Mouse (Mus musculus): Measurements from ENCODE around the gene Atp13a3. TPM values are rescaled to one million over a fixed set of nuclear protein-coding genes. Genes with fewer than 3 reads are reported as not detected.
A peak's percentile ranks its signal among the peaks of the same experiment; 100 is the strongest.
"Not testable (repeated sequence)": the region's sequence is repeated elsewhere in the genome, so short reads cannot be mapped to it uniquely, and the experiment has no call there.

Atp13a3 gene
- polyA plus RNA-seq, 1 experiment from 2014 or later = 13.0 TPM

GRCm38 (mm10) chr16:30386911-30387439 lies 18.8 kb downstream of the Atp13a3 start:
- ATAC-seq (ENCODE audit: insufficient read depth, low FRiP score, low TSS enrichment) (no peak), DNase-seq (ENCODE audit: low spot score) (no peak)
- Histone ChIP-seq H3K4me3 (ENCODE audit: low read depth, low read length) (no peak overlapping the region; the same call in 1 of the 2 replicates), H3K27ac (ENCODE audit: low read depth, low read length) (no peak overlapping the region), H3K4me1 (ENCODE audit: control insufficient read depth, insufficient read depth, low read length) (peaks cover 17% of the 10 kb centered on the region), H3K4me2 (ENCODE audit: low read depth) (peak overlapping the region; percentile 63), H3K36me3 (ENCODE audit: control insufficient read depth, insufficient read depth, low read length) (no peaks in the 10 kb centered on the region; the same call in 1 of the 2 replicates), H3K9me3 (ENCODE audit: control insufficient read depth, low read length) (no peaks in the 10 kb centered on the region), H3K27me3 (ENCODE audit: control insufficient read depth, insufficient read depth, low read length) (no peaks in the 10 kb centered on the region), H3K9ac (ENCODE audit: low read length) (no peak overlapping the region)
- WGBS = 72% methylated on average over 8 of the region's 8 CpGs

- Histone ChIP-seq H3K9me3 (ENCODE audit: control insufficient read depth, low read length) (no peaks in the 10 kb centered on the region), H3K27ac (ENCODE audit: low read depth, low read length) (no peak overlapping the region), H3K4me2 (ENCODE audit: low read depth) (no peak overlapping the region), H3K4me1 (ENCODE audit: control insufficient read depth, insufficient read depth, low read length) (peaks cover 17% of the 10 kb centered on the region), H3K27me3 (ENCODE audit: control insufficient read depth, insufficient read depth, low read length) (no peaks in the 10 kb centered on the region), H3K36me3 (ENCODE audit: control insufficient read depth, insufficient read depth, low read length) (no peaks in the 10 kb centered on the region; the same call in 1 of the 2 replicates), H3K9ac (ENCODE audit: low read length) (no peak overlapping the region), H3K4me3 (ENCODE audit: low read depth, low read length) (no peak overlapping the region)
- DNase-seq (ENCODE audit: low spot score) (no peak), ATAC-seq (ENCODE audit: insufficient read depth, low FRiP score, low TSS enrichment) (no peak)
- WGBS = 92% methylated on average over 1 of the region's 1 CpGs
Observed at GRCm38 (mm10) chr16:30385531-30385930, 20.2 kb downstream of the Atp13a3 start.

- Histone ChIP-seq H3K9me3 (ENCODE audit: control insufficient read depth, low read length) (no peaks in the 10 kb centered on the region), H3K4me3 (ENCODE audit: low read depth, low read length) (no peak overlapping the region), H3K4me2 (ENCODE audit: low read depth) (no peak overlapping the region), H3K36me3 (ENCODE audit: control insufficient read depth, insufficient read depth, low read length) (no peaks in the 10 kb centered on the region), H3K4me1 (ENCODE audit: control insufficient read depth, insufficient read depth, low read length) (no peaks in the 10 kb centered on the region), H3K27me3 (ENCODE audit: control insufficient read depth, insufficient read depth, low read length) (no peaks in the 10 kb centered on the region), H3K27ac (ENCODE audit: low read depth, low read length) (no peak overlapping the region), H3K9ac (ENCODE audit: low read length) (no peak overlapping the region)
- DNase-seq (ENCODE audit: low spot score) (no peak), ATAC-seq (ENCODE audit: insufficient read depth, low FRiP score, low TSS enrichment) (no peak)
- WGBS = 79% methylated on average over 3 of the region's 3 CpGs
Observed at GRCm38 (mm10) chr16:30376237-30376636, 29.5 kb downstream of the Atp13a3 start.

DNA sequence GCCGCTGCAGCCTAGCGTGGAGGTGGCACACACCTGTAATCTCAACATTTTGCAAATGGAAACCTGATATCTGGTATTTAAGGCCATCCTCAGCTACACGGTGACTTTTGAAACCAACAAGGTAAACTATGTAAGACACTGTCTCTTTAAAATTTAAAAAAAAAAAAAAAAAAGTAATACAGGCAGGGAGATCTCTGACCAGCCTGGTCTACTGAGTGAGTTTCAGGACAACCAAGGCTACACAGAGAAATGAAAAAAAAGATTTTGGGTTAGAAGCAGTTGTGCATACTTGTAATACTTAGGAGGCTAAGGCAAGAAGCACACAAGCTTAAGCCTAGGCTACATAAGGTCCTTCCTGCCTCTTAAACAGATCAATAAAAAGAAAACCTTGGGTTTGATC lies 30.8 kb downstream of the Atp13a3 start:
- 92% methylated on average over 3 of the region's 3 CpGs for WGBS
- Histone ChIP-seq H3K4me3 (ENCODE audit: low read depth, low read length) (no peak overlapping the region), H3K36me3 (ENCODE audit: control insufficient read depth, insufficient read depth, low read length) (no peaks in the 10 kb centered on the region), H3K27me3 (ENCODE audit: control insufficient read depth, insufficient read depth, low read length) (no peaks in the 10 kb centered on the region), H3K27ac (ENCODE audit: low read depth, low read length) (no peak overlapping the region), H3K4me2 (ENCODE audit: low read depth) (no peak overlapping the region), H3K9ac (ENCODE audit: low read length) (no peak overlapping the region), H3K4me1 (ENCODE audit: control insufficient read depth, insufficient read depth, low read length) (no peaks in the 10 kb centered on the region), H3K9me3 (ENCODE audit: control insufficient read depth, low read length) (no peaks in the 10 kb centered on the region)
- no peak for DNase-seq (ENCODE audit: low spot score)
- no peak for ATAC-seq (ENCODE audit: insufficient read depth, low FRiP score, low TSS enrichment)

DNA sequence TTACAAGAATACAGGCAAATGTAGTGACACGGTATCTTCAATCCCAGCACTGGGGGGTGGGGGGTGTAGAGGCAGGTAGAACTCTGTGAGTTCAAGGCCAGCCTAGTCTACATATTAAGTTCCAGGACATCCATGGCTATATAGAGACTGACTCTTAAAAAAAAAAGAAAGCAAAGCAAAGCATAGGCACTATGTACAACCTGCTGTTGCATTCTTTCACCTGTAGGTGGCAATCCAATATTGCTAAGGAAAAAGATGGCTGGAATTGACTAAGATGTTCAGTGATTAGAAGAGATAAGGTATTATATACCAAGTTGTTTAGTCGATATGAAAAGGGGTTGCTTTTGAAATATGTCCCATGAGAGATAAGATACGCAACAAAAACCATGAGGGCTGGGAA lies 31.5 kb downstream of the Atp13a3 start:
- H3K9ac ChIP-seq (ENCODE audit: low read length) = no peak overlapping the region
- ATAC-seq (ENCODE audit: insufficient read depth, low FRiP score, low TSS enrichment) = no peak

GRCm38 (mm10) chr16:30373286-30373685 lies 32.5 kb downstream of the Atp13a3 start:
- DNase-seq (ENCODE audit: low spot score); H3K36me3 ChIP-seq (ENCODE audit: control insufficient read depth, insufficient read depth, low read length); H3K4me3 ChIP-seq (ENCODE audit: low read depth, low read length); H3K4me2 ChIP-seq (ENCODE audit: low read depth); H3K9me3 ChIP-seq (ENCODE audit: control insufficient read depth, low read length); ATAC-seq (ENCODE audit: insufficient read depth, low FRiP score, low TSS enrichment); H3K27me3 ChIP-seq (ENCODE audit: control insufficient read depth, insufficient read depth, low read length); H3K4me1 ChIP-seq (ENCODE audit: control insufficient read depth, insufficient read depth, low read length); H3K27ac ChIP-seq (ENCODE audit: low read depth, low read length); H3K9ac ChIP-seq (ENCODE audit: low read length): not testable (repeated sequence)
- 95% methylated on average over 4 of the region's 4 CpGs for WGBS

More for the DNA sequence above, 31.5 kb downstream of the Atp13a3 start:
- Histone ChIP-seq H3K4me3 (ENCODE audit: low read depth, low read length) (no peak overlapping the region), H3K9me3 (ENCODE audit: control insufficient read depth, low read length) (no peaks in the 10 kb centered on the region), H3K4me2 (ENCODE audit: low read depth) (no peak overlapping the region), H3K4me1 (ENCODE audit: control insufficient read depth, insufficient read depth, low read length) (no peaks in the 10 kb centered on the region), H3K27me3 (ENCODE audit: control insufficient read depth, insufficient read depth, low read length) (no peaks in the 10 kb centered on the region), H3K27ac (ENCODE audit: low read depth, low read length) (no peak overlapping the region), H3K36me3 (ENCODE audit: control insufficient read depth, insufficient read depth, low read length) (no peaks in the 10 kb centered on the region)
- DNase-seq (ENCODE audit: low spot score) = no peak
- WGBS = 82% methylated on average over 3 of the region's 3 CpGs

GRCm38 (mm10) chr16:30367395-30367794 lies 38.4 kb downstream of the Atp13a3 start:
- Histone ChIP-seq H3K4me2 (ENCODE audit: low read depth) (no peak overlapping the region), H3K36me3 (ENCODE audit: control insufficient read depth, insufficient read depth, low read length) (no peaks in the 10 kb centered on the region), H3K4me3 (ENCODE audit: low read depth, low read length) (no peak overlapping the region), H3K9ac (ENCODE audit: low read length) (no peak overlapping the region), H3K27ac (ENCODE audit: low read depth, low read length) (no peak overlapping the region), H3K27me3 (ENCODE audit: control insufficient read depth, insufficient read depth, low read length) (no peaks in the 10 kb centered on the region), H3K9me3 (ENCODE audit: control insufficient read depth, low read length) (no peaks in the 10 kb centered on the region), H3K4me1 (ENCODE audit: control insufficient read depth, insufficient read depth, low read length) (no peaks in the 10 kb centered on the region)
- DNase-seq (ENCODE audit: low spot score) = no peak
- no peak for ATAC-seq (ENCODE audit: insufficient read depth, low FRiP score, low TSS enrichment)
- 92% methylated on average over 2 of the region's 2 CpGs for WGBS

- WGBS = 92% methylated on average over 6 of the region's 6 CpGs
- no peak for ATAC-seq (ENCODE audit: insufficient read depth, low FRiP score, low TSS enrichment)
- H3K4me2 ChIP-seq (ENCODE audit: low read depth) = no peak overlapping the region
Observed at GRCm38 (mm10) chr16:30364604-30365003, 41.2 kb downstream of the Atp13a3 start.

GRCm38 (mm10) chr16:30362528-30362927 lies 43.2 kb downstream of the Atp13a3 start:
- Histone ChIP-seq H3K4me2 (ENCODE audit: low read depth) (no peak overlapping the region), H3K27ac (ENCODE audit: low read depth, low read length) (no peak overlapping the region), H3K4me3 (ENCODE audit: low read depth, low read length) (no peak overlapping the region), H3K9ac (ENCODE audit: low read length) (no peak overlapping the region), H3K4me1 (ENCODE audit: control insufficient read depth, insufficient read depth, low read length) (no peaks in the 10 kb centered on the region), H3K27me3 (ENCODE audit: control insufficient read depth, insufficient read depth, low read length) (no peaks in the 10 kb centered on the region), H3K9me3 (ENCODE audit: control insufficient read depth, low read length) (no peaks in the 10 kb centered on the region), H3K36me3 (ENCODE audit: control insufficient read depth, insufficient read depth, low read length) (no peaks in the 10 kb centered on the region)
- ATAC-seq (ENCODE audit: insufficient read depth, low FRiP score, low TSS enrichment) (no peak), DNase-seq (ENCODE audit: low spot score) (no peak)
- 78% methylated on average over 3 of the region's 3 CpGs for WGBS

More at GRCm38 (mm10) chr16:30364604-30365003, 41.2 kb downstream of the Atp13a3 start:
- no peak overlapping the region for H3K4me3 ChIP-seq (ENCODE audit: low read depth, low read length)
- no peaks in the 10 kb centered on the region for H3K4me1 ChIP-seq (ENCODE audit: control insufficient read depth, insufficient read depth, low read length)
- no peak overlapping the region for H3K27ac ChIP-seq (ENCODE audit: low read depth, low read length)
- H3K9ac ChIP-seq (ENCODE audit: low read length) = no peak overlapping the region
- no peaks in the 10 kb centered on the region for H3K36me3 ChIP-seq (ENCODE audit: control insufficient read depth, insufficient read depth, low read length)
- H3K9me3 ChIP-seq (ENCODE audit: control insufficient read depth, low read length) = no peaks in the 10 kb centered on the region
- H3K27me3 ChIP-seq (ENCODE audit: control insufficient read depth, insufficient read depth, low read length) = no peaks in the 10 kb centered on the region
- DNase-seq (ENCODE audit: low spot score) = no peak
